ENCODE assay signal across 8 mouse cellular contexts in genomic region chr7:117882803-117883202, GRCm38 (mm10).
DNase-seq lines count a peak whose midpoint lies in the region; ATAC-seq and TF ChIP-seq lines count a peak whose summit lies in the region.

No protein-coding gene starts in this region.

- no peak for ATAC-seq in liver, embryonic 12.5 days

- TF ChIP-seq POLR2A in heart, adult 2 months (IDR thresholded peaks at IDR 0.05; ENCODE audit: insufficient read depth, low read depth, low read length): no peak
- TF ChIP-seq POLR2A in thymus, adult 2 months (IDR thresholded peaks at IDR 0.05; ENCODE audit: control insufficient read depth, extremely low read depth, insufficient read depth, low read length, poor library complexity): no peak

- H3K9me3 ChIP-seq in liver, embryonic 12.5 days (replicated peaks): no peaks in the 10 kb centered on the region

- 6% methylated on average over 13 of the region's 13 CpGs for WGBS in heart, adult 2 months
- 4% methylated on average over 13 of the region's 13 CpGs for WGBS in liver, embryonic 12.5 days (ENCODE audit: insufficient replicate concordance)
- 10% methylated on average over 13 of the region's 13 CpGs for WGBS in thymus, adult 2 months

- intact Hi-C loops in heart, adult 2 months (cut with DNase I): loop anchor here (5.0 to 10.0 kb wide), 3 partner anchors 219 to 1238 kb away; no protein-coding TSS in a partner anchor

- no peak overlapping the region for H3K9ac ChIP-seq in heart, adult 2 months (ENCODE audit: low read depth, low read length)
- no peak overlapping the region for H3K9ac ChIP-seq in liver, embryonic 12.5 days

- H3K27me3 ChIP-seq in heart, adult 2 months (ENCODE audit: control insufficient read depth, insufficient read depth, low read length): no peaks in the 10 kb centered on the region
- H3K27me3 ChIP-seq in liver, embryonic 12.5 days (replicated peaks): no peaks in the 10 kb centered on the region
- no peaks in the 10 kb centered on the region for H3K27me3 ChIP-seq in thymus, adult 2 months (ENCODE audit: control insufficient read depth, insufficient read depth, low read length)

- no peaks in the 10 kb centered on the region for H3K4me1 ChIP-seq in heart, adult 2 months (ENCODE audit: control insufficient read depth, insufficient read depth, low read length)
- 0 out of 2 replicates have a peak, but pooled peaks cover 3% of the 10 kb centered on the region for H3K4me1 ChIP-seq in liver, embryonic 12.5 days
- H3K4me1 ChIP-seq in thymus, adult 2 months (replicated peaks; ENCODE audit: control insufficient read depth, insufficient read depth, low read length): no peaks in the 10 kb centered on the region

- H3K4me2 ChIP-seq in liver, embryonic 12.5 days: 0 out of 2 replicates have a peak overlapping the region, but pooled peaks have one; percentile 24

- TF ChIP-seq EP300 in heart, adult 2 months (IDR thresholded peaks at IDR 0.05; ENCODE audit: insufficient read depth, low read depth, low read length): no peak

- H3K36me3 ChIP-seq in heart, adult 2 months (ENCODE audit: control insufficient read depth, insufficient read depth, low read length): no peaks in the 10 kb centered on the region
- H3K36me3 ChIP-seq in liver, embryonic 12.5 days: no peaks in the 10 kb centered on the region
- no peaks in the 10 kb centered on the region for H3K36me3 ChIP-seq in thymus, adult 2 months (ENCODE audit: control insufficient read depth, insufficient read depth, low read length)

- no peak overlapping the region for H3K27ac ChIP-seq in heart, adult 2 months
- no peak overlapping the region for H3K27ac ChIP-seq in liver, embryonic 12.5 days
- no peak overlapping the region for H3K27ac ChIP-seq in thymus, adult 2 months (ENCODE audit: control insufficient read depth, insufficient read depth, low read length)

- DNase-seq in 416B (ENCODE audit: low read depth): peak; percentile 53
- peak; percentile 36 for DNase-seq in adrenal gland, adult 8-10 months
- DNase-seq in embryo, embryonic 11.5 days (ENCODE audit: low read depth, low spot score): peak; percentile 69
- DNase-seq in heart, adult 2 months: peak; percentile 36 to 67
- peak; percentile 71 for DNase-seq in kidney, postnatal 14 days
- peak; percentile 23 for DNase-seq in ovary, adult 18-20 months (ENCODE audit: low spot score)
- DNase-seq in thymus, adult 2 months: peak; percentile 60

- TF ChIP-seq CTCF in heart, adult 2 months (IDR thresholded peaks at IDR 0.05): peak; percentile 84
- peak; percentile 57; the same call in 1 of the 2 replicates for TF ChIP-seq CTCF in thymus, adult 2 months (IDR thresholded peaks at IDR 0.05; ENCODE audit: borderline replicate concordance, control insufficient read depth, extremely low read depth, insufficient read depth, low read length, poor library complexity)

- H3K4me3 ChIP-seq in heart, adult 2 months: no peak overlapping the region
- no peak overlapping the region for H3K4me3 ChIP-seq in liver, embryonic 12.5 days
- H3K4me3 ChIP-seq in thymus, adult 2 months (ENCODE audit: control insufficient read depth, insufficient read depth, low read length): no peak overlapping the region

- no peaks in the 10 kb centered on the region for H3K79me2 ChIP-seq in heart, adult 2 months (replicated peaks; ENCODE audit: control insufficient read depth, insufficient read depth, low read length)
